Comparison of ENCODE assay signal across 8 mouse cellular contexts in the genomic region with DNA sequence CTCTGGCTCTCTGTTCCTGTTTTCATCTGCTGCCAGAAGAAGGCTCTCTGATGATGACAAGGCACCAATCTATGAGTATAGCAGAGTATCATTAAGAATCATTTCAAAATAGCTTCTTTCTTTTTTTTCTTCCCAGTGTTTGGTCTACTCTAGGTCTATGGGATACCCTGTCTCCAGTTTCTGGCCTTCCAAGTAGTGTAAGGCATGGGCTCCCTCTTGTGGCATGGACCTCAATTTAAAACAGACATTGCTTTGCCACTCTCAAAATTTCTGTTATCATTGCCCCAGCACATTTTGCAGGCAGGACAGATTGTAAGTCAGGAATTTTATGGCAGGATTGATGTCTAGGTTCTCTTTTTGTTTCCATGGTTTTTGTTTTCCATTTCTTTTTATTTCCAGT.
DNase-seq lines count a peak whose midpoint lies in the region; ATAC-seq and TF ChIP-seq lines count a peak whose summit lies in the region.

No protein-coding gene starts in this region.

- no peak overlapping the region for H3K4me3 ChIP-seq in midbrain, embryonic 12.5 days
- no peak overlapping the region for H3K4me3 ChIP-seq in midbrain, embryonic 11.5 days (ENCODE audit: low read depth, low read length)
- no peak overlapping the region for H3K4me3 ChIP-seq in embryonic facial prominence, embryonic 11.5 days (ENCODE audit: low read depth, low read length)
- no peak overlapping the region for H3K4me3 ChIP-seq in stomach, postnatal 0 days (ENCODE audit: low read depth, low read length)

- DNase-seq in cerebellum, adult 11-12 months: peak; percentile 1
- no peak for DNase-seq in cerebellum, adult 9-11 months
- DNase-seq in midbrain, embryonic 11.5 days (ENCODE audit: low spot score, missing footprints): no peak
- DNase-seq in embryonic facial prominence, embryonic 11.5 days (ENCODE audit: low spot score): peak; percentile 60
- peak; percentile 16 to 33 for DNase-seq in layer of hippocampus, postnatal 10 days (ENCODE audit: low spot score in 2 of 2)
- DNase-seq in stomach, postnatal 0 days (ENCODE audit: low spot score): no peak
- no peak for DNase-seq in thymus, postnatal 36 days

- H3K36me3 ChIP-seq in midbrain, embryonic 12.5 days: no peaks in the 10 kb centered on the region
- no peaks in the 10 kb centered on the region for H3K36me3 ChIP-seq in midbrain, embryonic 11.5 days (ENCODE audit: control insufficient read depth, insufficient read depth, low read length)
- H3K36me3 ChIP-seq in embryonic facial prominence, embryonic 11.5 days (replicated peaks; ENCODE audit: control insufficient read depth, insufficient read depth, low read depth, low read length): no peaks in the 10 kb centered on the region
- no peaks in the 10 kb centered on the region for H3K36me3 ChIP-seq in stomach, postnatal 0 days (ENCODE audit: control insufficient read depth, insufficient read depth, low read length)

- H3K4me1 ChIP-seq in midbrain, embryonic 12.5 days: no peaks in the 10 kb centered on the region
- H3K4me1 ChIP-seq in midbrain, embryonic 11.5 days (ENCODE audit: control insufficient read depth, insufficient read depth, low read length): no peaks in the 10 kb centered on the region
- H3K4me1 ChIP-seq in embryonic facial prominence, embryonic 11.5 days (ENCODE audit: control insufficient read depth, insufficient read depth, low read length): no peaks in the 10 kb centered on the region
- H3K4me1 ChIP-seq in stomach, postnatal 0 days (replicated peaks; ENCODE audit: control insufficient read depth, insufficient read depth): no peaks in the 10 kb centered on the region

- no peak for TF ChIP-seq EP300 in stomach, postnatal 0 days (optimal IDR thresholded peaks at IDR 0.05)

- no peak overlapping the region for H3K27ac ChIP-seq in midbrain, embryonic 12.5 days (replicated peaks)
- no peak overlapping the region for H3K27ac ChIP-seq in midbrain, embryonic 11.5 days (ENCODE audit: low read depth, low read length)
- H3K27ac ChIP-seq in embryonic facial prominence, embryonic 11.5 days (replicated peaks; ENCODE audit: low read depth, low read length): no peak overlapping the region
- no peak overlapping the region for H3K27ac ChIP-seq in stomach, postnatal 0 days (replicated peaks)

- H3K9ac ChIP-seq in midbrain, embryonic 12.5 days (replicated peaks): no peak overlapping the region
- H3K9ac ChIP-seq in midbrain, embryonic 11.5 days (ENCODE audit: low read length): no peak overlapping the region
- no peak overlapping the region for H3K9ac ChIP-seq in embryonic facial prominence, embryonic 11.5 days (replicated peaks; ENCODE audit: low read length)
- no peak overlapping the region for H3K9ac ChIP-seq in stomach, postnatal 0 days (ENCODE audit: low read length)

- ATAC-seq in midbrain, embryonic 12.5 days (ENCODE audit: low FRiP score, low read depth): 0 out of 2 replicates have a peak, but pooled peaks have one; percentile 44
- no peak for ATAC-seq in midbrain, embryonic 11.5 days (ENCODE audit: low FRiP score)
- ATAC-seq in embryonic facial prominence, embryonic 11.5 days (replicated peaks; ENCODE audit: insufficient number of reproducible peaks, low FRiP score, low TSS enrichment, low read depth): 0 out of 2 replicates have a peak, but pooled peaks have one; percentile 52
- no peak for ATAC-seq in stomach, postnatal 0 days (ENCODE audit: low FRiP score, low TSS enrichment)

- no peak overlapping the region for H3K4me2 ChIP-seq in midbrain, embryonic 12.5 days (replicated peaks)
- no peak overlapping the region for H3K4me2 ChIP-seq in midbrain, embryonic 11.5 days
- no peak overlapping the region for H3K4me2 ChIP-seq in embryonic facial prominence, embryonic 11.5 days (ENCODE audit: low read depth, low read length)
- no peak overlapping the region for H3K4me2 ChIP-seq in stomach, postnatal 0 days (replicated peaks; ENCODE audit: low read depth)

- peak; percentile 65 for TF ChIP-seq CTCF in stomach, postnatal 0 days (IDR thresholded peaks at IDR 0.05; ENCODE audit: low read depth)

- no peaks in the 10 kb centered on the region for H3K27me3 ChIP-seq in midbrain, embryonic 12.5 days
- no peaks in the 10 kb centered on the region for H3K27me3 ChIP-seq in midbrain, embryonic 11.5 days (ENCODE audit: control insufficient read depth, insufficient read depth, low read length)
- no peaks in the 10 kb centered on the region for H3K27me3 ChIP-seq in embryonic facial prominence, embryonic 11.5 days (ENCODE audit: control insufficient read depth, insufficient read depth, low read length)
- H3K27me3 ChIP-seq in stomach, postnatal 0 days (ENCODE audit: control insufficient read depth, insufficient read depth, low read length): no peaks in the 10 kb centered on the region

- H3K9me3 ChIP-seq in midbrain, embryonic 12.5 days: no peaks in the 10 kb centered on the region
- no peaks in the 10 kb centered on the region for H3K9me3 ChIP-seq in midbrain, embryonic 11.5 days (ENCODE audit: control insufficient read depth, low read length)
- H3K9me3 ChIP-seq in embryonic facial prominence, embryonic 11.5 days (replicated peaks; ENCODE audit: control insufficient read depth, low read length): no peaks in the 10 kb centered on the region
- no peaks in the 10 kb centered on the region for H3K9me3 ChIP-seq in stomach, postnatal 0 days (ENCODE audit: control insufficient read depth, low read length)

Comparison
In these comparisons a context has a peak if more than half of its experiments do, and no peak if none do; other contexts are left out.
1. DNase-seq: peak in cerebellum, adult 11-12 months (single experiment), embryonic facial prominence, embryonic 11.5 days (single experiment) and layer of hippocampus, postnatal 10 days (2 of 2); none in cerebellum, adult 9-11 months (single experiment), midbrain, embryonic 11.5 days (single experiment), stomach, postnatal 0 days (single experiment) and thymus, postnatal 36 days (0 of 2).
2. ATAC-seq: peak in midbrain, embryonic 12.5 days (single experiment) and embryonic facial prominence, embryonic 11.5 days (single experiment); none in midbrain, embryonic 11.5 days (single experiment) and stomach, postnatal 0 days (single experiment).